Mouse (Mus musculus) spleen, postnatal 0 days (tissue): ENCODE results near the gene Vmn2r111. TPM values are rescaled to one million over a fixed set of nuclear protein-coding genes. Genes with fewer than 3 reads are reported as not detected.

Experiments
- polyA plus RNA-seq: library from polyadenylated mRNA; unstranded; fragments of >200 nt; fragmentation: Nextera tagmentation; extraction: Ambion mirVana; gene quantifications from 2 replicates; pipeline ENCODE4 v1.2.1, GENCODE M21; 2015

Gene Vmn2r111
- not detected in 2 replicates for polyA plus RNA-seq

GRCm38 (mm10) chr17:22573382-22573781 is at the start of gene Vmn2r111:
Vmn2r111 (minus strand) TSS chr17:22573482.

GRCm38 (mm10) chr17:22600651-22601050 is 27.4 kb upstream of the Vmn2r111 start, which contains the start of gene Vmn2r112:
Vmn2r112 (plus strand) TSS chr17:22600951.

Other genes with a start within 250 kb of the Vmn2r111 start
- gene Zfp944, start 212.1 kb downstream of the Vmn2r111 start, polyA plus RNA-seq, result 8.5 and 9.5 TPM in 2 replicates
- 5.6 and 5.8 TPM in 2 replicates for gene Zfp758, start 212.0 kb downstream of the Vmn2r111 start, polyA plus RNA-seq
- gene Zfp946, start 149.3 kb downstream of the Vmn2r111 start, polyA plus RNA-seq, result 2.1 and 2.5 TPM in 2 replicates
- gene Vmn2r112, start 27.5 kb upstream of the Vmn2r111 start, polyA plus RNA-seq, result not detected in 2 replicates